ENCODE assay signal across 18 mouse cellular contexts in genomic region chr4:135335327-135336022, GRCm38 (mm10). TPM values are rescaled to one million over a fixed set of nuclear protein-coding genes. Genes with fewer than 3 reads are reported as not detected.
A peak's percentile ranks its signal among the peaks of the same experiment; 100 is the strongest.
DNase-seq lines count a peak whose midpoint lies in the region; ATAC-seq and TF ChIP-seq lines count a peak whose summit lies in the region.
"Had no signal": no experiment of that assay in that cellular context is flagged by ENCODE, and none has a peak within 500 bp of the region (broad histone marks: within the 10 kb centered on the region; RNA-seq: fewer than 3 reads in every experiment).

No protein-coding gene starts in this region.

- DNase-seq in kidney, adult 11 months, result peak; percentile 63
- DNase-seq in kidney, postnatal 10 days, result no peak
- no peak for DNase-seq in left cerebral cortex, postnatal 25 days (ENCODE audit: low spot score in 2 of 2)
- DNase-seq in gastrocnemius, adult 2 months, result no peak
- DNase-seq in frontal cortex, postnatal 25 days (ENCODE audit: low spot score in 2 of 2), result no peak
- DNase-seq: adrenal gland, postnatal 36 days; cerebellum, postnatal 10 days; heart, adult 18-20 months; heart, postnatal 10 days; right cerebral cortex, postnatal 14 days; thymus, adult 2 months had no signal

- H3K9me3 ChIP-seq in intestine, embryonic 15.5 days, result no peaks in the 10 kb centered on the region
- H3K9me3 ChIP-seq in kidney, embryonic 16.5 days (ENCODE audit: low read length), result no peaks in the 10 kb centered on the region
- no peaks in the 10 kb centered on the region for H3K9me3 ChIP-seq in liver, embryonic 15.5 days (replicated peaks)
- H3K9me3 ChIP-seq: neural tube, embryonic 12.5 days had no signal

- peak overlapping the region; percentile 10 for H3K27ac ChIP-seq in intestine, embryonic 15.5 days
- H3K27ac ChIP-seq in kidney, embryonic 16.5 days (ENCODE audit: low read length), result peak overlapping the region; percentile 82
- peak overlapping the region; percentile 2 for H3K27ac ChIP-seq in liver, embryonic 15.5 days (replicated peaks)
- no peak overlapping the region for H3K27ac ChIP-seq in gastrocnemius, adult 2 months
- H3K27ac ChIP-seq: hindbrain, embryonic 14.5 days; left cerebral cortex, adult 2 months; neural tube, embryonic 12.5 days had no signal

- peaks cover 5% of the 10 kb centered on the region for H3K4me1 ChIP-seq in intestine, embryonic 15.5 days (replicated peaks)
- H3K4me1 ChIP-seq in kidney, embryonic 16.5 days (ENCODE audit: insufficient read depth, low read length), result peaks cover 13% of the 10 kb centered on the region
- H3K4me1 ChIP-seq in liver, embryonic 15.5 days (replicated peaks), result 0 out of 2 replicates have a peak, but pooled peaks cover 12% of the 10 kb centered on the region
- H3K4me1 ChIP-seq: neural tube, embryonic 12.5 days had no signal

- H3K4me3 ChIP-seq in intestine, embryonic 15.5 days (replicated peaks), result no peak overlapping the region
- no peak overlapping the region for H3K4me3 ChIP-seq in kidney, embryonic 16.5 days (ENCODE audit: low read length)
- H3K4me3 ChIP-seq in liver, embryonic 15.5 days (replicated peaks), result no peak overlapping the region
- no peak overlapping the region for H3K4me3 ChIP-seq in gastrocnemius, adult 2 months
- H3K4me3 ChIP-seq: left cerebral cortex, adult 2 months; neural tube, embryonic 12.5 days had no signal

- H3K4me2 ChIP-seq in intestine, embryonic 15.5 days (replicated peaks), result peak overlapping the region; percentile 12
- peak overlapping the region; percentile 4; the same call in 1 of the 2 replicates for H3K4me2 ChIP-seq in kidney, embryonic 16.5 days (replicated peaks; ENCODE audit: low read depth, low read length)
- H3K4me2 ChIP-seq in liver, embryonic 15.5 days, result no peak overlapping the region
- H3K4me2 ChIP-seq: hindbrain, embryonic 14.5 days; neural tube, embryonic 12.5 days had no signal

- H3K36me3 ChIP-seq in intestine, embryonic 15.5 days, result peaks cover 57% of the 10 kb centered on the region
- peaks cover 76% of the 10 kb centered on the region for H3K36me3 ChIP-seq in kidney, embryonic 16.5 days (ENCODE audit: insufficient read depth, low read length)
- H3K36me3 ChIP-seq in liver, embryonic 15.5 days (replicated peaks), result peaks cover 99% of the 10 kb centered on the region

- peak; percentile 89 for ATAC-seq in intestine, embryonic 15.5 days
- ATAC-seq in kidney, embryonic 16.5 days (ENCODE audit: low FRiP score, low TSS enrichment), result peak; percentile 84
- ATAC-seq in liver, embryonic 15.5 days (ENCODE audit: insufficient read depth), result peak; percentile 75
- ATAC-seq: forebrain, embryonic 14.5 days had no signal

- H3K27me3 ChIP-seq in intestine, embryonic 15.5 days (replicated peaks), result no peaks in the 10 kb centered on the region
- no peaks in the 10 kb centered on the region for H3K27me3 ChIP-seq in kidney, embryonic 16.5 days (ENCODE audit: insufficient read depth, low read length)
- H3K27me3 ChIP-seq in liver, embryonic 15.5 days, result no peaks in the 10 kb centered on the region
- H3K27me3 ChIP-seq: neural tube, embryonic 12.5 days had no signal

- WGBS in intestine, embryonic 15.5 days, result 59% methylated on average over 9 of the region's 9 CpGs
- WGBS in kidney, embryonic 16.5 days, result 64% methylated on average over 9 of the region's 9 CpGs
- 80% methylated on average over 9 of the region's 9 CpGs for WGBS in liver, embryonic 15.5 days (ENCODE audit: insufficient replicate concordance)

- intact Hi-C loops in left cerebral cortex, postnatal 25 days (cut with DNase I), result no loop called here
- intact Hi-C loops in gastrocnemius, adult 2 months (cut with DNase I), result no loop called here

- no peak overlapping the region for H3K9ac ChIP-seq in intestine, embryonic 15.5 days
- H3K9ac ChIP-seq in kidney, embryonic 16.5 days (replicated peaks; ENCODE audit: low read length), result no peak overlapping the region
- no peak overlapping the region for H3K9ac ChIP-seq in liver, embryonic 15.5 days
- H3K9ac ChIP-seq: hindbrain, embryonic 14.5 days; neural tube, embryonic 12.5 days had no signal

- no peak for TF ChIP-seq CTCF in gastrocnemius, adult 2 months (IDR thresholded peaks at IDR 0.05)

RNA-seq across cellular contexts. Expression of gene Srrm1, which starts 17.6 kb away (rescaled TPM):
- polyA plus RNA-seq in intestine, embryonic 15.5 days (2015; fragmentation: Nextera tagmentation; extraction: Ambion mirVana), result 189 and 248 TPM in 2 replicates
- 180 and 233 TPM in 2 replicates for polyA plus RNA-seq in kidney, embryonic 16.5 days (2015; fragmentation: Nextera tagmentation; extraction: Ambion mirVana)
- polyA plus RNA-seq in liver, embryonic 15.5 days (2015; fragmentation: Nextera tagmentation; extraction: Ambion mirVana), result 86.1 and 108 TPM in 2 replicates
- total RNA-seq in left cerebral cortex, postnatal 25 days (2021), result 100 to 1,000 TPM; 122 to 124 TPM
- 10 to 100 TPM; 68.8 to 71.7 TPM for total RNA-seq in gastrocnemius, adult 2 months (2021)
